Mouse (Mus musculus) liver, embryonic 14.5 days (tissue): ENCODE measurements at regions not wholly inside any gene's neighbourhood (a gene's known extent, or its start where the extent isn't known, plus 50 kb on each side); places are given as distances from the start of the nearest gene placed in this dataset.

Experiments
- ATAC-seq: fragments of 200-750 bp; cut with Nextera tagmentation; 2 replicates; pipeline ENCODE4 v1.8.0; 2017; ENCODE audit warnings: moderate number of reproducible peaks, mild to moderate bottlenecking, moderate library complexity; ENCODE audit not compliant: insufficient read depth
- DNase-seq, 3 experiments: peaks; one replicate each; pipeline ENCODE4 v3.0.0-alpha.2; 2012 to 2013; ENCODE audit warnings: low read depth in 3 of 3, low spot score in 3 of 3
- H3K27ac ChIP-seq: fragments of 300-500 bp; sonication (generic); 2 replicates; pipeline ENCODE4 v1.5.1; 2014; ENCODE audit warnings: moderate library complexity, mild to moderate bottlenecking, control low read depth, inconsistent platforms
- H3K27me3 ChIP-seq: fragments of 300-500 bp; sonication (generic); 2 replicates; pipeline ENCODE4 v1.6.1; 2014; ENCODE audit warnings: mild to moderate bottlenecking, low read length, moderate library complexity; ENCODE audit not compliant: control insufficient read depth, insufficient read depth
- H3K36me3 ChIP-seq: fragments of 300-500 bp; sonication (generic); replicated peaks from 2 replicates; pipeline ENCODE4 v1.6.1; 2014; ENCODE audit warnings: low read depth; ENCODE audit not compliant: control insufficient read depth, insufficient read depth
- H3K4me1 ChIP-seq, 2 experiments: fragments of 200-500 bp in 1 of 2; fragments of 300-500 bp in 1 of 2; sonication (generic) in 1 of 2; replicated peaks; 2 replicates each; pipeline ENCODE4 v1.6.1; 2012 to 2014; ENCODE audit warnings: antibody characterized with exemption in 1 of 2, inconsistent platforms in 1 of 2, low read length in 1 of 2; ENCODE audit not compliant: control insufficient read depth in 2 of 2, insufficient read depth in 2 of 2
- H3K4me2 ChIP-seq: fragments of 300-500 bp; sonication (generic); 2 replicates; pipeline ENCODE4 v1.6.1; 2014; ENCODE audit warnings: low read depth, mild to moderate bottlenecking, control low read depth, moderate library complexity
- H3K4me3 ChIP-seq, 2 experiments: fragments of 200-500 bp in 1 of 2; fragments of 300-500 bp in 1 of 2; sonication (generic) in 1 of 2; 2 replicates each; pipeline ENCODE4 v1.5.1; 2012 to 2014; ENCODE audit warnings: low read depth in 2 of 2, low read length in 2 of 2, mild to moderate bottlenecking in 2 of 2, control low read depth in 1 of 2, inconsistent platforms in 1 of 2, moderate library complexity in 1 of 2; ENCODE audit not compliant: insufficient read depth in 1 of 2
- H3K9ac ChIP-seq: fragments of 300-500 bp; sonication (generic); replicated peaks from 2 replicates; pipeline ENCODE4 v1.6.1; 2014; ENCODE audit warnings: mild to moderate bottlenecking, control low read depth, moderate library complexity
- H3K9me3 ChIP-seq: fragments of 300-500 bp; sonication (generic); 2 replicates; pipeline ENCODE4 v1.6.1; 2016; ENCODE audit warnings: low read length, mixed read lengths; ENCODE audit not compliant: control insufficient read depth
- CTCF ChIP-seq: IDR thresholded peaks from 2 replicates; pipeline ENCODE4 v1.5.1; 2016; ENCODE audit warnings: antibody characterized with exemption, low read depth, control low read depth
- EP300 ChIP-seq: IDR thresholded peaks from 2 replicates; pipeline ENCODE4 v1.6.1; 2016; ENCODE audit warnings: antibody characterized with exemption, low read depth
- WGBS: fragments of 180-500 bp; shearing (Covaris S2); extraction: QIAGEN DNeasy Blood & Tissue Kit; methylation state at CpG from one replicate; pipeline ENCODE4 v1.1.7; 2014; ENCODE audit not compliant: insufficient replicate concordance; 5-methylcytosine and 5-hydroxymethylcytosine counted together

- H3K4me1 ChIP-seq, result no peaks in the 10 kb centered on the region
- H3K27me3 ChIP-seq, result no peaks in the 10 kb centered on the region
- no peak overlapping the region for H3K4me2 ChIP-seq
- no peaks in the 10 kb centered on the region for H3K36me3 ChIP-seq
- H3K9me3 ChIP-seq, result no peaks in the 10 kb centered on the region
- no peak for ATAC-seq
- TF ChIP-seq EP300 (no peak), CTCF (peak; percentile 14; the same call in 1 of the 2 replicates)
- WGBS, result 50% methylated on average over 1 of the region's 1 CpGs
- no peak overlapping the region for H3K27ac ChIP-seq
- H3K4me3 ChIP-seq, result no peak overlapping the region
- no peak overlapping the region for H3K9ac ChIP-seq
- DNase-seq, result no peak
Measured at GRCm38 (mm10) chr3:39705610-39706009, 818.9 kb downstream of the Fat4 start.

- H3K4me3 ChIP-seq, result no peak overlapping the region
- no peaks in the 10 kb centered on the region for H3K27me3 ChIP-seq
- no peaks in the 10 kb centered on the region for H3K9me3 ChIP-seq
- H3K4me2 ChIP-seq, result no peak overlapping the region
- no peak overlapping the region for H3K27ac ChIP-seq
- ATAC-seq, result no peak
- no peaks in the 10 kb centered on the region for H3K36me3 ChIP-seq
- TF ChIP-seq CTCF (no peak), EP300 (no peak)
- DNase-seq, result no peak
- no peaks in the 10 kb centered on the region for H3K4me1 ChIP-seq
- 58% methylated on average over 13 of the region's 13 CpGs for WGBS
- H3K9ac ChIP-seq, result no peak overlapping the region
Measured at GRCm38 (mm10) chr3:39712795-39713709, 818.0 kb upstream of the Intu start.

GRCm38 (mm10) chr3:39714056-39714592, 817.0 kb upstream of the Intu start:
- ATAC-seq (no peak), DNase-seq (no peak)
- H3K27me3 ChIP-seq, result no peaks in the 10 kb centered on the region
- H3K4me3 ChIP-seq, result no peak overlapping the region
- 71% methylated on average over 5 of the region's 5 CpGs for WGBS
- no peak overlapping the region for H3K4me2 ChIP-seq
- TF ChIP-seq EP300, result no peak
- TF ChIP-seq CTCF, result no peak
- H3K9me3 ChIP-seq, result no peaks in the 10 kb centered on the region
- H3K4me1 ChIP-seq, result no peaks in the 10 kb centered on the region
- H3K36me3 ChIP-seq, result no peaks in the 10 kb centered on the region
- H3K27ac ChIP-seq, result no peak overlapping the region
- no peak overlapping the region for H3K9ac ChIP-seq

GRCm38 (mm10) chr3:39718946-39719545, 812.0 kb upstream of the Intu start:
- no peak for DNase-seq
- Histone ChIP-seq H3K9me3 (no peaks in the 10 kb centered on the region), H3K27me3 (no peaks in the 10 kb centered on the region), H3K36me3 (no peaks in the 10 kb centered on the region), H3K4me2 (no peak overlapping the region), H3K27ac (no peak overlapping the region), H3K4me3 (no peak overlapping the region), H3K9ac (no peak overlapping the region), H3K4me1 (no peaks in the 10 kb centered on the region)
- 59% methylated on average over 11 of the region's 11 CpGs for WGBS
- no peak for ATAC-seq
- TF ChIP-seq CTCF (no peak), EP300 (no peak)

GRCm38 (mm10) chr3:39725755-39726154, 805.3 kb upstream of the Intu start:
- Histone ChIP-seq H3K9me3 (no peaks in the 10 kb centered on the region), H3K27me3 (no peaks in the 10 kb centered on the region), H3K9ac (no peak overlapping the region), H3K4me3 (no peak overlapping the region), H3K4me1 (no peaks in the 10 kb centered on the region), H3K4me2 (no peak overlapping the region), H3K36me3 (no peaks in the 10 kb centered on the region), H3K27ac (no peak overlapping the region)
- ATAC-seq, result no peak
- 61% methylated on average over 3 of the region's 3 CpGs for WGBS
- DNase-seq, result no peak
- TF ChIP-seq EP300 (no peak), CTCF (no peak)
